Mouse (Mus musculus): ENCODE data around the gene Men1. TPM values are rescaled to one million over a fixed set of nuclear protein-coding genes. Genes with fewer than 3 reads are reported as not detected.

Men1 gene
- polyA plus RNA-seq, 1 experiment, result 76.5 TPM

- H3K4me3 ChIP-seq (ENCODE audit: insufficient read depth, low read length), result no peak overlapping the region
- no peaks in the 10 kb centered on the region for H3K4me1 ChIP-seq (ENCODE audit: control insufficient read depth, insufficient read depth, low read length)
- TF ChIP-seq POLR2A (IDR thresholded peaks at IDR 0.05; ENCODE audit: extremely low read depth, insufficient read depth, low read length) (no peak), CTCF (IDR thresholded peaks at IDR 0.05; ENCODE audit: extremely low read depth, insufficient read depth, low read length) (no peak)
- H3K27ac ChIP-seq (ENCODE audit: insufficient read depth, low read length), result no peak overlapping the region
These were observed 19.2 kb upstream of the Men1 start for GRCm38 (mm10) chr19:6315573-6315972.

DNA sequence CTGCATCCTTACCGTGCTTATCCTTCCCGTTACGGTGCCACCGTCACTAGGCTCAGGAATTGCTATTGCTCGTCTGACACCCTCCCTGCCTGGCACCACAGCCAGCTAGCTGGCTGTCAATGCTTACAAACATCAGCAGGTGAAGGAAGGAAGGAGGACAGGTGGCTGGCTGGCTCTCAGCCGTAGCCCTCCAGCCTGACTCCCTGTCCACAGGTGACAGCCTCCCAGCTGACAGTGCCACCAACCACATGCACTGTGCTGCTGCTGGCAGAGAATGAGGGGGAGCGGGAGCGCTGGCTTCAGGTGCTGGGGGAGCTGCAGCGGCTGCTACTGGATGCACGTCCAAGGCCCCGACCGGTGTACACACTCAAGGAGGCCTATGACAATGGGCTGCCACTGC is 16.6 kb upstream of the Men1 start:
- Histone ChIP-seq H3K4me3 (ENCODE audit: insufficient read depth, low read length) (no peak overlapping the region), H3K4me1 (ENCODE audit: control insufficient read depth, insufficient read depth, low read length) (no peaks in the 10 kb centered on the region), H3K27ac (ENCODE audit: insufficient read depth, low read length) (no peak overlapping the region)
- TF ChIP-seq POLR2A (IDR thresholded peaks at IDR 0.05; ENCODE audit: extremely low read depth, insufficient read depth, low read length) (no peak), CTCF (IDR thresholded peaks at IDR 0.05; ENCODE audit: extremely low read depth, insufficient read depth, low read length) (no peak)

GRCm38 (mm10) chr19:6321358-6321757 is 13.4 kb upstream of the Men1 start:
- H3K4me1 ChIP-seq (ENCODE audit: control insufficient read depth, insufficient read depth, low read length), result no peaks in the 10 kb centered on the region
- TF ChIP-seq POLR2A (IDR thresholded peaks at IDR 0.05; ENCODE audit: extremely low read depth, insufficient read depth, low read length) (no peak), CTCF (IDR thresholded peaks at IDR 0.05; ENCODE audit: extremely low read depth, insufficient read depth, low read length) (no peak)
- H3K27ac ChIP-seq (ENCODE audit: insufficient read depth, low read length), result no peak overlapping the region
- no peak overlapping the region for H3K4me3 ChIP-seq (ENCODE audit: insufficient read depth, low read length)

GRCm38 (mm10) chr19:6321786-6322621 is 12.8 kb upstream of the Men1 start:
- Histone ChIP-seq H3K4me3 (ENCODE audit: insufficient read depth, low read length) (no peak overlapping the region), H3K27ac (ENCODE audit: insufficient read depth, low read length) (no peak overlapping the region), H3K4me1 (ENCODE audit: control insufficient read depth, insufficient read depth, low read length) (no peaks in the 10 kb centered on the region)
- no peak for TF ChIP-seq POLR2A (IDR thresholded peaks at IDR 0.05; ENCODE audit: extremely low read depth, insufficient read depth, low read length)
- no peak for TF ChIP-seq CTCF (IDR thresholded peaks at IDR 0.05; ENCODE audit: extremely low read depth, insufficient read depth, low read length)

GRCm38 (mm10) chr19:6324751-6325150 is 10.0 kb upstream of the Men1 start:
- Histone ChIP-seq H3K4me1 (ENCODE audit: control insufficient read depth, insufficient read depth, low read length) (no peaks in the 10 kb centered on the region), H3K4me3 (ENCODE audit: insufficient read depth, low read length) (no peak overlapping the region), H3K27ac (ENCODE audit: insufficient read depth, low read length) (no peak overlapping the region)
- TF ChIP-seq CTCF (IDR thresholded peaks at IDR 0.05; ENCODE audit: extremely low read depth, insufficient read depth, low read length) (no peak), POLR2A (IDR thresholded peaks at IDR 0.05; ENCODE audit: extremely low read depth, insufficient read depth, low read length) (no peak)

DNA sequence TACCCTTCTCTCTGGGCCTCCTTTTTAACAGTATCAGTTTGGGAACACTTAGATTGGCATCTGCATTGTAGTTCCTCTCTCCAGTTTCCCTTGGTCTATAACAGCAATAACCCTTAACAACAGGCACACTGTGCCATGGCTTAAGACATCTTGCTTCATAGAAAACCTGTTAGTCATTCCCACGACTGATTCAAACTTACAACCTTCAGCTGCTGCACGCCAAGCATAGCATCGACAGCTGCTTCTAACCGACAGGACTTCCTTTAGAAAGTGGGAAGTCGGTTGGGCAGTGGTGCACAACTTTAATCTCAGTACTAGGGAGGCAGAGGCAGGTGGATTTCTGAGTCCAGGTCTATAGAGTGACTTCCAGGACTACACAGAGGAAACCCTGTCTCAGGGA is 3.6 kb upstream of the Men1 start:
- TF ChIP-seq POLR2A (IDR thresholded peaks at IDR 0.05; ENCODE audit: extremely low read depth, insufficient read depth, low read length), result no peak
- 0 out of 2 replicates have a peak, but pooled peaks cover 3% of the 10 kb centered on the region for H3K4me1 ChIP-seq (ENCODE audit: control insufficient read depth, insufficient read depth, low read length)
- no peak overlapping the region for H3K27ac ChIP-seq (ENCODE audit: insufficient read depth, low read length)
- no peak overlapping the region for H3K4me3 ChIP-seq (ENCODE audit: insufficient read depth, low read length)

DNA sequence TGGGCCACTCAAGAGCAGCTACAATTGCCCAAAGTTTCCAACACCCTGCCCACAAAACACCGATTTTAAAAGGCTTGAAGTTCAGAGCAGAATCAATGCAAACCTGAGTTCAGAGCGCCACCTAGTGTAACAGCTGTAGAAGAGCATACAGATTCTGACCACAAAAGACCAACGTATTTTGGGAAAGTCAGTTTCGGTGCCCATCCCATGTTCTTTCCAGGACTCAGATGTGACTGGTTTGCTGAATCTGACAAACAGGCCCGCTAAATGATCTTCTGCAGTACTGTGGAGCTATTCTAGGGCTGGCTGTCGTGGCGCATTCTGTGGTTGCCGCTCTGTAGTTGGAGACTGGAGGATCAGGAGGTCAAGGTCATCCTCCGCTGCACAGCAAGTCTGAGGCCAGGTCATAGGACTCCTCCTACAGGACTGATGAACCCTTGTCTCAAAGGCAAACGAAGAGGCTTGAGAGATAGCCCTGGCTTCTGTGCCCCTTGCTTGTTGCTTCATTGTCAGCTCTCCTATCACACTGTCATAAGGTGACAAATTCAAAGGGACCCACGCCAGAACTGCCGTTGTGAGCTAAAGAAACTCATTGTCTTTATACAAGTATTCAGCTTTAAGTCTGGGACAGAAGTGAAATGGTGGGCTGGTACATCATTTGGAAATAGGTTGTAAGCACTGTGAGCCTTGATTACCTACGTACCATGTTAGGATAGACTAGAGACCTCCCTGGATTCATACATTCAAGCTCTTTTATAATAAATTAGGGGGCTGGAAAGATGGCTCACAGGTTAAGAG is 2.9 kb upstream of the Men1 start:
- Histone ChIP-seq H3K4me3 (ENCODE audit: insufficient read depth, low read length) (no peak overlapping the region), H3K27ac (ENCODE audit: insufficient read depth, low read length) (no peak overlapping the region), H3K4me1 (ENCODE audit: control insufficient read depth, insufficient read depth, low read length) (peaks cover 4% of the 10 kb centered on the region; the same call in 1 of the 2 replicates)
- TF ChIP-seq POLR2A (IDR thresholded peaks at IDR 0.05; ENCODE audit: extremely low read depth, insufficient read depth, low read length) (no peak), CTCF (IDR thresholded peaks at IDR 0.05; ENCODE audit: extremely low read depth, insufficient read depth, low read length) (peak; percentile 90)

DNA sequence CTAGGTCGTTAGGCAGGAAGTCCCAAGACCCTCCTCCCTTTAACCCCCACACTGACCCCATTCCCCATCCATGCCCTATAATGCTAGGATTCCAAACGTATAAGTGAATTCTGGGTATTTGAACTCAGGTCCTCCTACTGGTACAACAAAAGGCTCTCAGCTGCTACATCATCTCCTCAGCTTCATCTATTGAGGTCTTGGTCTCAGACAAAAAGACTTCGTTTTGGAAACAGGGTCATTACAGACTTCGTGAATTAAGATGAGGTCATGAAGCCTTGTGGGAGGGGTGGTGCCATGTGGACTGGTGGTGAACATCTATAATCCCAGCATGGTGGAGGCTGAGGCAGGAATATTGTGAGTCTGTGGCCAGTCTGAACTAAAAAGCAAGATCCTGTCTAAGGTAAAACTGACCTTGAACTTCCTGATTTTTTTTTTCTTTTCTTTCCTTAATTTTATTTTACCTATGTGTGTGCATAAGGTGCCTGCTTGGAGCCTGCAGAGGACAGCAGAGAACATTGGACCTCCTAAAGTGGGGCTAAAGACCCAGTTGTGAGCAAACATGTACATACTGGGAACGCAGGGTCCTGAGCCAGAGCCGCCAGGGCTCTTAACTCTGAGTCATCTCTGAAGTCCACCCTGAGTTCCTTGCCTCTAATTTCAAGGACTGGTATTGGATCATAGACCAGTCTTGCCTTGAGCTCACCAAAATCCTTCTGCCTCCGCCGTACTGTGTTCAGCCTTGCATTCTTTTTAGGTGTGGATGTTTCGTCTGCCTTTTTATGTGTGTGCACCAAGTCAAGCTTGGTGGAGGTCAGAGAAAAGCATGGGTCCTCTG is 801 bp upstream of the Men1 start:
- Histone ChIP-seq H3K4me1 (ENCODE audit: control insufficient read depth, insufficient read depth, low read length) (peaks cover 5% of the 10 kb centered on the region; the same call in 1 of the 2 replicates), H3K27ac (ENCODE audit: insufficient read depth, low read length) (peak overlapping the region; percentile 22; the same call in 1 of the 2 replicates), H3K4me3 (ENCODE audit: insufficient read depth, low read length) (no peak overlapping the region)
- no peak for TF ChIP-seq POLR2A (IDR thresholded peaks at IDR 0.05; ENCODE audit: extremely low read depth, insufficient read depth, low read length)
- TF ChIP-seq CTCF (IDR thresholded peaks at IDR 0.05; ENCODE audit: extremely low read depth, insufficient read depth, low read length), result no peak

- Histone ChIP-seq H3K4me1 (ENCODE audit: control insufficient read depth, insufficient read depth, low read length) (peaks cover 5% of the 10 kb centered on the region; the same call in 1 of the 2 replicates), H3K27ac (ENCODE audit: insufficient read depth, low read length) (no peak overlapping the region), H3K4me3 (ENCODE audit: insufficient read depth, low read length) (peak overlapping the region; percentile 76)
- no peak for TF ChIP-seq CTCF (IDR thresholded peaks at IDR 0.05; ENCODE audit: extremely low read depth, insufficient read depth, low read length)
These were observed 664 bp downstream of the Men1 start for GRCm38 (mm10) chr19:6335458-6335827.

All from cortical plate, adult 2 months (tissue).